Mouse (Mus musculus): ENCODE results near the gene Ccdc171.

DNA sequence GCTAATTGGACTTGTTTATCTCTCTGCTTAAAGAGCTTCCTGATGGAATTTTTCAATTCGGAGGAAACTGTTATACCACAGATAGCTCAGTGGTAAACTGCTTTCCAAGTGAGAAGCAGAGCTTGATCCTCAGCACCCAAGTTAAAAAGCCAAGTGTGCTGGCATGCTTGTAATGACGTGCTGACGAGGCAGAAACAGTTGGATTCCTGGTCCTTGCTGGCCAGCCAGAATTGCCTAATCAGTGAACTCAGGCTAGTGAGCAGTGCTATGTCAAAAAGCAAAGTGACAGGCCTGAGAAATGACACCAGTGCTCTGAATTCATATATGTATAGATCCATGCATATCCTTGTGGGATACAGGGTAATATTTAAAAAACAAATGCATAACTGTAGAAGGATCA, 174.8 kb downstream of the Ccdc171 start:
- TF ChIP-seq CTCF (IDR thresholded peaks at IDR 0.05; ENCODE audit: low read depth, low read length) (no peak), POLR2A (IDR thresholded peaks at IDR 0.05; ENCODE audit: extremely low read depth, insufficient read depth, low read length) (no peak)

Measured in liver, adult 2 months (tissue).